Comparison of ENCODE assay signal across 21 mouse cellular contexts in genomic region chr14:80504351-80504750, GRCm38 (mm10).
DNase-seq lines count a peak whose midpoint lies in the region; TF ChIP-seq lines count a peak whose summit lies in the region.
"Had no signal": no experiment of that assay in that cellular context is flagged by ENCODE, and none has a peak within 500 bp of the region (broad histone marks: within the 10 kb centered on the region; RNA-seq: fewer than 3 reads in every experiment).

No protein-coding gene starts in this region.

- no peak for TF ChIP-seq CTCF in layer of hippocampus, adult 2 months (conservative IDR thresholded peaks at IDR 0.05)

- DNase-seq in layer of hippocampus, adult 2 months (ENCODE audit: low spot score in 2 of 2) = peak in 1 of 2 experiments; percentile 37
- DNase-seq in layer of hippocampus, postnatal 10 days (ENCODE audit: low spot score in 2 of 2) = no peak
- DNase-seq in layer of hippocampus, adult 9-11 months = peak; percentile 24
- DNase-seq in layer of hippocampus, postnatal 36 days = no peak
- DNase-seq in brain, adult 2 months (ENCODE audit: low read depth, low spot score) = peak; percentile 35
- peak; percentile 35 for DNase-seq in telencephalon, adult 2 months (ENCODE audit: low read depth, low spot score)
- no peak for DNase-seq in cerebellum, adult 11 months
- DNase-seq: adrenal gland, adult 2 months; adrenal gland, postnatal 10 days; adrenal gland, postnatal 25 days; cerebellum, adult 18-20 months; cerebellum, adult 8-10 months; cerebellum, adult 9-11 months; cerebellum, postnatal 14 days; cerebellum, postnatal 36 days; embryo, embryonic 11 days had no signal

- no peak overlapping the region for H3K4me3 ChIP-seq in layer of hippocampus, adult 2 months
- H3K4me3 ChIP-seq: embryonic facial prominence, embryonic 13.5 days; embryonic facial prominence, embryonic 15.5 days; erythroblast, embryonic 14.5 days; forebrain, embryonic 10.5 days; forebrain, embryonic 12.5 days had no signal

- peak overlapping the region; percentile 1; the same call in 1 of the 2 replicates for H3K27ac ChIP-seq in layer of hippocampus, adult 2 months
- H3K27ac ChIP-seq: embryonic facial prominence, embryonic 13.5 days; embryonic facial prominence, embryonic 15.5 days; forebrain, embryonic 10.5 days; forebrain, embryonic 12.5 days had no signal

Comparison
In these comparisons a context has a peak if more than half of its experiments do, and no peak if none do; other contexts are left out.
1. DNase-seq: peak in layer of hippocampus, adult 9-11 months (single experiment), brain, adult 2 months (single experiment) and telencephalon, adult 2 months (single experiment); none in layer of hippocampus, postnatal 10 days (0 of 2), layer of hippocampus, postnatal 36 days (0 of 2) and cerebellum, adult 11 months (single experiment).